Mouse (Mus musculus) midbrain, embryonic 13.5 days (tissue): ENCODE results near the gene Tmprss11a. TPM values are rescaled to one million over a fixed set of nuclear protein-coding genes. Genes with fewer than 3 reads are reported as not detected.
A peak's percentile ranks its signal among the peaks of the same experiment; 100 is the strongest.

Source experiments
- ATAC-seq: fragments of 200-750 bp; cut with Nextera tagmentation; 2 replicates; pipeline ENCODE4 v1.8.0; 2017; ENCODE audit warnings: mild to moderate bottlenecking, moderate TSS enrichment, moderate library complexity
- H3K27ac ChIP-seq: fragments of 300-500 bp; sonication (generic); 2 replicates; pipeline ENCODE4 v1.5.1; 2015; ENCODE audit warnings: inconsistent platforms, mild to moderate bottlenecking, moderate library complexity
- H3K27me3 ChIP-seq: fragments of 300-500 bp; sonication (generic); 2 replicates; pipeline ENCODE4 v1.6.1; 2015; ENCODE audit warnings: mild to moderate bottlenecking, inconsistent platforms
- H3K36me3 ChIP-seq: fragments of 300-500 bp; sonication (generic); 2 replicates; pipeline ENCODE4 v1.6.1; 2015; ENCODE audit warnings: mild to moderate bottlenecking, inconsistent platforms
- H3K4me1 ChIP-seq: fragments of 300-500 bp; sonication (generic); replicated peaks from 2 replicates; pipeline ENCODE4 v1.6.1; 2015; ENCODE audit warnings: inconsistent platforms
- H3K4me2 ChIP-seq: fragments of 300-500 bp; sonication (generic); replicated peaks from 2 replicates; pipeline ENCODE4 v1.6.1; 2015; ENCODE audit warnings: moderate library complexity, mild to moderate bottlenecking, inconsistent platforms
- H3K4me3 ChIP-seq: fragments of 300-500 bp; sonication (generic); replicated peaks from 2 replicates; pipeline ENCODE4 v1.5.1; 2015; ENCODE audit warnings: mild to moderate bottlenecking, inconsistent platforms
- H3K9ac ChIP-seq: fragments of 300-500 bp; sonication (generic); replicated peaks from 2 replicates; pipeline ENCODE4 v1.6.1; 2015; ENCODE audit warnings: mild to moderate bottlenecking, inconsistent platforms
- H3K9me3 ChIP-seq: fragments of 300-500 bp; sonication (generic); 2 replicates; pipeline ENCODE4 v1.6.1; 2016; ENCODE audit warnings: mild to moderate bottlenecking, inconsistent platforms
- WGBS: fragments of 180-500 bp; shearing (Covaris S2); methylation state at CpG from one replicate; pipeline ENCODE4 v1.1.7; 2015; 5-methylcytosine and 5-hydroxymethylcytosine counted together
- polyA plus RNA-seq: library from polyadenylated mRNA; unstranded; fragments of >200 nt; fragmentation: Nextera tagmentation; extraction: Ambion mirVana; gene quantifications from 2 replicates; pipeline ENCODE4 v1.2.1, GENCODE M21; 2015

Tmprss11a gene
- not detected in 2 replicates for polyA plus RNA-seq

- Histone ChIP-seq H3K4me2 (no peak within 1 kb of the TSS), H3K4me1 (no peaks in the 10 kb centered on the region), H3K27me3 (no peaks in the 10 kb centered on the region), H3K9ac (no peak within 1 kb of the TSS), H3K9me3 (no peaks in the 10 kb centered on the region), H3K36me3 (no peaks in the 10 kb centered on the region), H3K27ac (no peak within 1 kb of the TSS), H3K4me3 (no peak within 1 kb of the TSS)
- WGBS = 70% methylated on average over 4 of the region's 4 CpGs
- no peak for ATAC-seq
Observed at GRCm38 (mm10) chr5:86468890-86469289, at the start of gene Tmprss11a. Gene Tmprss11a (minus strand): TSS chr5:86468990.

- Histone ChIP-seq H3K4me3 (no peak within 1 kb of the TSS), H3K27ac (no peak within 1 kb of the TSS), H3K4me1 (no peaks in the 10 kb centered on the region), H3K9ac (no peak within 1 kb of the TSS), H3K9me3 (no peaks in the 10 kb centered on the region), H3K27me3 (no peaks in the 10 kb centered on the region), H3K4me2 (no peak within 1 kb of the TSS), H3K36me3 (no peaks in the 10 kb centered on the region)
- ATAC-seq = no peak
- 87% methylated on average over 9 of the region's 9 CpGs for WGBS
Observed at GRCm38 (mm10) chr5:86518500-86518899, 49.7 kb upstream of the Tmprss11a start, which contains the start of gene Tmprss11g. Gene Tmprss11g (minus strand): TSS chr5:86518600.

DNA sequence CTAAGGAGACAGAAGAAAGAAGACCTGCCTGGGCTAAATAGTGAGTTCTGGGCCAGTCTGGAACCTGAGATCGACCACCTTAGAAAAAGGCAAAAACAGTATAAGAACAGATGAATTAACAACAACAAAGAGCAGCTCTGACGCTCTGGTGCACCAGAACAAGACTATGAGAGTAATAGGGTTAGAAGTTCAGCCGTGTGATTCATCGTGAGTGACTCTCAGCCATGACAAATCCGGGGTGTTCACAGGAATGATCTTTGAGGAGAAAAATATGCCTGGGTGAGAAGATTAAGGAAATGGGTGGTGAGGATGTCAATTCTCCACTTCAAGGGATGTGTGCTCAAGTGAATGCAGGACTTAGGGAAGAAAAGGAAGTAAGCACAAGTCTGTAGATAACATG, 42.7 kb upstream of the Tmprss11a start:
- Histone ChIP-seq H3K4me3 (no peak overlapping the region), H3K9me3 (no peaks in the 10 kb centered on the region), H3K36me3 (no peaks in the 10 kb centered on the region), H3K9ac (no peak overlapping the region), H3K27me3 (no peaks in the 10 kb centered on the region), H3K4me2 (no peak overlapping the region), H3K27ac (no peak overlapping the region), H3K4me1 (no peaks in the 10 kb centered on the region)
- ATAC-seq = no peak
- 33% methylated on average over 5 of the region's 5 CpGs for WGBS

DNA sequence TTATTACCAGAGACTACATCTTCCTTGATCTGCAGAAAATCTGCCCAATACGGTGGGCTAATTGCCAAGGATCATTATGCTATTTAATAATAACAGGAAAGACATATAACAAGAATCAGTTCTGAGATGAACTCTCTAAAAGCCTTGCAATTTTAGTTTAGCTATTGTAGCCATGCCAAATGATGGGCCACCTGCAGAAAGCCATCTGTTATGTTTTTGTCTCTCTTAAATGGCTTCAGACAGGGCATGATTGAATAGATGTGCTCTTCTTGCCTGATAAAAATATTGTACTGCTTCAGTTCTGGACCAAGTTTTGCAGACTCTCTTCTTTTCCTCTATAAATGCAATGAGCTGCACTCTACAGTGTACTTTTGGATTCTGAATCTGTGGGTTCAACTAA, 24.7 kb upstream of the Tmprss11a start:
- 84% methylated on average over 1 of the region's 1 CpGs for WGBS
- no peak overlapping the region for H3K27ac ChIP-seq
- H3K9me3 ChIP-seq = no peaks in the 10 kb centered on the region
- no peak overlapping the region for H3K9ac ChIP-seq
- no peak overlapping the region for H3K4me3 ChIP-seq
- no peaks in the 10 kb centered on the region for H3K27me3 ChIP-seq
- no peak overlapping the region for H3K4me2 ChIP-seq
- H3K36me3 ChIP-seq = no peaks in the 10 kb centered on the region
- no peaks in the 10 kb centered on the region for H3K4me1 ChIP-seq
- no peak for ATAC-seq

DNA sequence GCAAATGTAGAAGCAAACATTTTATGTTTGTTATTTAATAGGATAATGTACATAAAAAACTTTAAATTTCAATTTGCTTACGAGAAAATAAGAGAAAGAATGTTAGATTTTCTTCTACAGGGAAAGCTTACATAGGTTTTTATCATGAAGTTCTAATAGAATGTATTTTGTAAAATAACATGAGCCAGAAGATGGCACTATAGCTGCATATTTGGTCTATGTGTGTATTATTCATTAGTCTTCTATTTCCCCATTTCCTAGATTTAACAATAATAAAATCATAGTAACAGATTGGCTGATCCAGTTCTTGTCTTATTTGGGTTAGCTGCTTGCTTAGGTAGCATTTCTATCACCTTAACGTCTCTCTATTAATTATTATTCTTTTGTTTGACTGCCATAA, 13.8 kb upstream of the Tmprss11a start:
- H3K9me3 ChIP-seq = no peaks in the 10 kb centered on the region
- H3K27ac ChIP-seq = no peak overlapping the region
- no peak overlapping the region for H3K4me2 ChIP-seq
- no peaks in the 10 kb centered on the region for H3K36me3 ChIP-seq
- ATAC-seq = no peak
- H3K4me3 ChIP-seq = no peak overlapping the region
- no peaks in the 10 kb centered on the region for H3K27me3 ChIP-seq
- WGBS = 77% methylated on average over 2 of the region's 2 CpGs
- H3K9ac ChIP-seq = no peak overlapping the region
- no peaks in the 10 kb centered on the region for H3K4me1 ChIP-seq

DNA sequence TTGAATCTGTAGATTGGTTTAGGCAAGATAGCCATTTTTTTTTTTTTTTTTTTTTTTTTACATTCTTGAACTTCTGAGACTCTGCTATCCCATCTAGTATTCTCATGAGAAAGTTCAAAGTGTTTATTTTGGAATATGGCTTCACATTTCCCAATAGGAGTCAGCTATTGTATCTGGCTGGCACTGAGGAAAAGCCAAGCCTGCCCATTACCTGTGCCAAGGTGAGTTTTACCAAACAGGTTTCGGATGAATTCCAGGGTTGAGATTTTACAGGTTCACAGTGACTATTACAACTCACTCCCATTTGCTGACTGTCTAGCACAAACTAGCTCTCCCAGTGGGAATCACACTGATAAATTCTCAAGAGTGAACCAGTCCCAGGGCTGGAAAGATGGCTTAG, 13.2 kb upstream of the Tmprss11a start:
- ATAC-seq = no peak
- WGBS = 89% methylated on average over 1 of the region's 1 CpGs
- Histone ChIP-seq H3K9ac (no peak overlapping the region), H3K27me3 (no peaks in the 10 kb centered on the region), H3K36me3 (no peaks in the 10 kb centered on the region), H3K27ac (no peak overlapping the region), H3K4me2 (no peak overlapping the region), H3K4me1 (no peaks in the 10 kb centered on the region), H3K4me3 (no peak overlapping the region), H3K9me3 (no peaks in the 10 kb centered on the region)

- 78% methylated on average over 9 of the region's 9 CpGs for WGBS
- Histone ChIP-seq H3K4me2 (no peak overlapping the region), H3K27ac (no peak overlapping the region), H3K4me1 (no peaks in the 10 kb centered on the region), H3K36me3 (no peaks in the 10 kb centered on the region), H3K4me3 (no peak overlapping the region), H3K27me3 (no peaks in the 10 kb centered on the region), H3K9ac (no peak overlapping the region), H3K9me3 (no peaks in the 10 kb centered on the region)
- no peak for ATAC-seq
Observed at GRCm38 (mm10) chr5:86473859-86474258, 5.1 kb upstream of the Tmprss11a start.

DNA sequence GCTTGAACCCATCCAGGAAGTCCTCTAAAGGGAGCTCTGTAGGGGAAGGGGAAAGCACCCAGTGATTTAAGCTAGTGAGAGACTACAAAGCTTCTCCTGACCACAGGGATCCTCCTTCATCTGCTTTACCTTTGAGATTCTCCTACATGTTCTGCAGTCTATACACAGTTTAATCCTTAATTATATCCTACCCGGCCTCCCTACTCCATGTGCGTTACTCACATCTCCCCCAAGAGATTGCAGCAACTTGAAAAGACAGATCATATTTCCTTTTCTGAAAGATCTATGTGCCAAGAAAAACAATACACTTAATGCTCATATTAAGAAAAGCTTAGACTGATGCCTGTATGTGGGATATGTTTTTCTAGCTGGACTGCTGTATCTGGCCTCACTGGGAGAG, 29.5 kb downstream of the Tmprss11a start:
- no peaks in the 10 kb centered on the region for H3K27me3 ChIP-seq
- no peak overlapping the region for H3K4me3 ChIP-seq
- no peak overlapping the region for H3K27ac ChIP-seq
- ATAC-seq = peak; percentile 48; the same call in 1 of the 2 replicates
- H3K36me3 ChIP-seq = no peaks in the 10 kb centered on the region
- no peaks in the 10 kb centered on the region for H3K4me1 ChIP-seq
- 75% methylated on average over 2 of the region's 2 CpGs for WGBS
- H3K9me3 ChIP-seq = no peaks in the 10 kb centered on the region
- no peak overlapping the region for H3K4me2 ChIP-seq
- H3K9ac ChIP-seq = no peak overlapping the region

- Histone ChIP-seq H3K4me3 (no peak overlapping the region), H3K36me3 (no peaks in the 10 kb centered on the region), H3K27ac (no peak overlapping the region), H3K9ac (no peak overlapping the region), H3K4me2 (no peak overlapping the region), H3K27me3 (no peaks in the 10 kb centered on the region), H3K9me3 (no peaks in the 10 kb centered on the region), H3K4me1 (no peaks in the 10 kb centered on the region)
- ATAC-seq = no peak
Observed at GRCm38 (mm10) chr5:86438548-86438947, 30.2 kb downstream of the Tmprss11a start.

GRCm38 (mm10) chr5:86432697-86433096, 36.1 kb downstream of the Tmprss11a start:
- no peak overlapping the region for H3K4me2 ChIP-seq
- peak; percentile 71; the same call in 1 of the 2 replicates for ATAC-seq
- no peaks in the 10 kb centered on the region for H3K9me3 ChIP-seq
- no peaks in the 10 kb centered on the region for H3K36me3 ChIP-seq
- WGBS = 4% methylated on average over 2 of the region's 2 CpGs
- H3K9ac ChIP-seq = no peak overlapping the region
- H3K4me1 ChIP-seq = no peaks in the 10 kb centered on the region
- H3K27ac ChIP-seq = no peak overlapping the region
- H3K27me3 ChIP-seq = no peaks in the 10 kb centered on the region
- H3K4me3 ChIP-seq = no peak overlapping the region

- no peak for ATAC-seq
- no peak overlapping the region for H3K4me3 ChIP-seq
- 78% methylated on average over 5 of the region's 5 CpGs for WGBS
Observed at GRCm38 (mm10) chr5:86431096-86431495, 37.7 kb downstream of the Tmprss11a start.

GRCm38 (mm10) chr5:86421323-86422028, 47.3 kb downstream of the Tmprss11a start:
- no peak overlapping the region for H3K9ac ChIP-seq
- peak overlapping the region; percentile 46; the same call in 1 of the 2 replicates for H3K27ac ChIP-seq
- no peaks in the 10 kb centered on the region for H3K27me3 ChIP-seq
- H3K4me2 ChIP-seq = no peak overlapping the region
- peak; percentile 85 for ATAC-seq
- no peaks in the 10 kb centered on the region for H3K9me3 ChIP-seq
- 21% methylated on average over 3 of the region's 3 CpGs for WGBS
- no peaks in the 10 kb centered on the region for H3K36me3 ChIP-seq
- no peak overlapping the region for H3K4me3 ChIP-seq
- H3K4me1 ChIP-seq = peaks cover 9% of the 10 kb centered on the region

More at GRCm38 (mm10) chr5:86431096-86431495, 37.7 kb downstream of the Tmprss11a start:
- Histone ChIP-seq H3K36me3 (no peaks in the 10 kb centered on the region), H3K9me3 (no peaks in the 10 kb centered on the region), H3K27ac (no peak overlapping the region), H3K27me3 (no peaks in the 10 kb centered on the region), H3K4me2 (no peak overlapping the region), H3K9ac (no peak overlapping the region), H3K4me1 (no peaks in the 10 kb centered on the region)

GRCm38 (mm10) chr5:86419494-86419893, 49.3 kb downstream of the Tmprss11a start:
- H3K9ac ChIP-seq = no peak overlapping the region

More at GRCm38 (mm10) chr5:86419494-86419893, 49.3 kb downstream of the Tmprss11a start:
- no peak overlapping the region for H3K4me3 ChIP-seq
- no peaks in the 10 kb centered on the region for H3K36me3 ChIP-seq
- no peaks in the 10 kb centered on the region for H3K27me3 ChIP-seq
- 23% methylated on average over 4 of the region's 4 CpGs for WGBS
- H3K4me2 ChIP-seq = no peak overlapping the region
- peaks cover 9% of the 10 kb centered on the region for H3K4me1 ChIP-seq
- no peak overlapping the region for H3K27ac ChIP-seq
- H3K9me3 ChIP-seq = no peaks in the 10 kb centered on the region
- peak; percentile 51; the same call in 1 of the 2 replicates for ATAC-seq
